Mouse (Mus musculus) stomach, embryonic 15.5 days (tissue): ENCODE results near the gene Kmt5a. TPM values are rescaled to one million over a fixed set of nuclear protein-coding genes. Genes with fewer than 3 reads are reported as not detected.
"Not testable (repeated sequence)": the region's sequence is repeated elsewhere in the genome, so short reads cannot be mapped to it uniquely, and the experiment has no call there.

Source experiments
- ATAC-seq: fragments of 200-750 bp; cut with Nextera tagmentation; 2 replicates; pipeline ENCODE4 v1.8.0; 2017; ENCODE audit warnings: low read depth, moderate number of reproducible peaks, moderate TSS enrichment; ENCODE audit not compliant: insufficient read depth, low FRiP score
- H3K27ac ChIP-seq: fragments of 300-500 bp; sonication (generic); 2 replicates; pipeline ENCODE4 v1.5.1; 2015; ENCODE audit warnings: mild to moderate bottlenecking, inconsistent platforms
- H3K27me3 ChIP-seq: fragments of 300-500 bp; sonication (generic); replicated peaks from 2 replicates; pipeline ENCODE4 v1.6.1; 2015; ENCODE audit warnings: inconsistent platforms
- H3K36me3 ChIP-seq: fragments of 300-500 bp; sonication (generic); 2 replicates; pipeline ENCODE4 v1.6.1; 2015; ENCODE audit warnings: inconsistent platforms
- H3K4me1 ChIP-seq: fragments of 300-500 bp; sonication (generic); 2 replicates; pipeline ENCODE4 v1.6.1; 2015; ENCODE audit warnings: inconsistent platforms
- H3K4me2 ChIP-seq: fragments of 300-500 bp; sonication (generic); 2 replicates; pipeline ENCODE4 v1.6.1; 2015; ENCODE audit warnings: mild to moderate bottlenecking, inconsistent platforms
- H3K4me3 ChIP-seq: fragments of 300-500 bp; sonication (generic); replicated peaks from 2 replicates; pipeline ENCODE4 v1.5.1; 2015; ENCODE audit warnings: inconsistent platforms
- H3K9ac ChIP-seq: fragments of 300-500 bp; sonication (generic); 2 replicates; pipeline ENCODE4 v1.6.1; 2015; ENCODE audit warnings: inconsistent platforms
- H3K9me3 ChIP-seq: fragments of 300-500 bp; sonication (generic); 2 replicates; pipeline ENCODE4 v1.6.1; 2016; ENCODE audit warnings: inconsistent platforms
- WGBS: fragments of 180-500 bp; shearing (Covaris S2); methylation state at CpG from one replicate; pipeline ENCODE4 v1.1.7; 2015; 5-methylcytosine and 5-hydroxymethylcytosine counted together
- polyA plus RNA-seq: library from polyadenylated mRNA; unstranded; fragments of >200 nt; fragmentation: Nextera tagmentation; extraction: Ambion mirVana; gene quantifications from 2 replicates; pipeline ENCODE4 v1.2.1, GENCODE M21; 2015

Kmt5a gene
- polyA plus RNA-seq, 1 experiment from 2014 or later, result 92.6 TPM

DNA sequence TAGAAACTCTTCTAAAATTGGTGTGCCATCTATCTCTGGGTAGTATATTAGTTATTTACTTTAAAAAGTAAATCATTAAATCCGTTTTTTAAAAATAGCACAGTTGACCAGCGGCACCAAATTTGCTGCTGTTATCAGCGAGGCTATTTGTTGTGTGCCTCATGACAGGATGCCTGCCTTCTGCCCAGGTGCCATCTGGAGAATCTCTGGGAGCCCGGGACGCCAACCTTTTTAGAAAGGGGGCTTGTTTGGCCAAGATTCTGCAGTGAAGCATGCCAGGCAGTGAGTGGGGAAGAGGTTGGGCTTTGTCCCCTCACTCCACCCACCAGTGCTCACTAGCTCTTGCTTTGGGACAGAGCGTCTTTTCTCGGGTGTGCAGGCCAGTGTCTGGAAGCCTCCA is 10.3 kb downstream of the Kmt5a start:
- Histone ChIP-seq H3K27me3 (no peaks in the 10 kb centered on the region), H3K4me2 (0 out of 2 replicates have a peak overlapping the region, but pooled peaks have one; percentile 21), H3K9ac (no peak overlapping the region), H3K9me3 (no peaks in the 10 kb centered on the region), H3K4me3 (no peak overlapping the region), H3K27ac (peak overlapping the region; percentile 81), H3K4me1 (peaks cover 52% of the 10 kb centered on the region), H3K36me3 (peaks cover 49% of the 10 kb centered on the region)
- 63% methylated on average over 7 of the region's 7 CpGs for WGBS
- ATAC-seq, result no peak

DNA sequence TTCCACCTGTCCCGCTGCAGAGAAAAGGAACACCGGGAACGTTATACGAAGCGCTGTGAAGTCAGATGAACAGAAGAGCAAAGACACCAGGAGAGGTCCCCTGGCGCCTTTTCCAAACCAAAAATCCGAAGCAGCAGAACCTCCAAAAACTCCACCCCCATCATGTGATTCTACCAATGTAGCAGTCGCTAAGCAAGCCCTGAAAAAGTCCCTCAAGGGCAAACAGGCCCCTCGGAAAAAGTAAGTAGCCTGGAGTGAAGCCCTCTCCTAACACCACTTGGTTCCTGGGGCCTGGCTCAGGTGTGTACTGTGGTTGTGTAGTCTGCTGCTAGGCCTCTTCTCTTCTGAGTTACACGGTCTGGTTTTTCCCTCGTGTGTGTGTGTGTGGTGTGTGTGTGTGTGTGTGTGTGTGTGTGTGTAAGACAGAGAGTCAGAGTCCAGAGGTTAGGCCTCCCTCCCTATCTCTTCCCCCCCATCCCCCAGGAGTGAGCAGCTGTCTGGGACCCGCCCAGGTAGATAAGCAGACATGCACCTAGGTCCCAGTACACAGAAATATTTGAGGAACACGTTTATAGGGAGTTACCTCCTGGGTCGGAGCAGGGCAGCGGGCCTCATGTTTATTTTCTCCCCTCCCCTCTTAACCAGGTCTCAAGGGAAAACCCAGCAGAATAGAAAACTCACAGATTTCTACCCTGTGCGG is 11.1 kb downstream of the Kmt5a start:
- 69% methylated on average over 16 of the region's 16 CpGs for WGBS
- no peaks in the 10 kb centered on the region for H3K27me3 ChIP-seq
- H3K4me1 ChIP-seq, result peaks cover 52% of the 10 kb centered on the region
- no peak overlapping the region for H3K9ac ChIP-seq
- 0 out of 2 replicates have a peak overlapping the region, but pooled peaks have one; percentile 21 for H3K4me2 ChIP-seq
- peaks cover 50% of the 10 kb centered on the region for H3K36me3 ChIP-seq
- H3K4me3 ChIP-seq, result no peak overlapping the region
- peak; percentile 72 for ATAC-seq
- no peaks in the 10 kb centered on the region for H3K9me3 ChIP-seq
- H3K27ac ChIP-seq, result peak overlapping the region; percentile 81

DNA sequence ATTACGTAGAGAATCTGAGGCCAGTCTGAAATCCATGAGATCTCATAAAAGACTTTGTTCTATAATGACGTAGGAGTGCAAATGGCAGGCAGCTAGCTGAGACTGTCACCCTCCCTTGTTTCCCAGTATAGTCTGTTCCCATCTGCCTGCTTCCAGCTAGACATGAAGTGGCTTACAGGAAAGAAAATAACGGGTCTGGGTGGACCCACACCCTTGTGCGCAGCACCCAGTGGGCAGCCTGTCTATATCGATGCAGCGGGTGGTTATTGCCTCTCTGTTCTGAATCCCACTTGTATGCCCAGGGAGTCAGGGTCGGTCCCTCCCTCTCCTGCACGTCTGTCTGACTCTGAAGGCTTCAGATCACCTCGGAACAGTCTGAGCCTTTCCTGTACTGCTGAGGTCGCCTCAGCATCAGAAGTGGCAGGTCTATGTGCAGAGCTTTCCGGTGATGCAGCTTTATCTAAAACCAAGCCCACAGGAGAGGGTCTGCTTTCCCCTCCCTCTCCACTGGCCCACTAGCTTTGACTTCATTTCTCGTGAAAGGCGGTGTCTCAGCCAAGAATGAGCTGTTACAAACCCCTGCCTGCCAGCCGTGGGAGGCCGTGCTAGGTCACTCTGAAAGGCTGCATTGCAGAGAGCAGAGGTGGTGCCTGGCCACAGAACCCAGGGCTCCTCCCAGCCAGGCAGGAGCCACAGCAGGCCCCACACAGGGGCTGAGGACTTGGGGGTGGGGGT is 12.9 kb downstream of the Kmt5a start:
- no peak for ATAC-seq
- 75% methylated on average over 15 of the region's 15 CpGs for WGBS
- H3K4me1 ChIP-seq, result peaks cover 38% of the 10 kb centered on the region
- H3K9me3 ChIP-seq, result no peaks in the 10 kb centered on the region
- H3K4me3 ChIP-seq, result no peak overlapping the region
- H3K9ac ChIP-seq, result no peak overlapping the region
- H3K27ac ChIP-seq, result peak overlapping the region; percentile 67
- no peak overlapping the region for H3K4me2 ChIP-seq
- no peaks in the 10 kb centered on the region for H3K27me3 ChIP-seq
- H3K36me3 ChIP-seq, result peaks cover 58% of the 10 kb centered on the region

DNA sequence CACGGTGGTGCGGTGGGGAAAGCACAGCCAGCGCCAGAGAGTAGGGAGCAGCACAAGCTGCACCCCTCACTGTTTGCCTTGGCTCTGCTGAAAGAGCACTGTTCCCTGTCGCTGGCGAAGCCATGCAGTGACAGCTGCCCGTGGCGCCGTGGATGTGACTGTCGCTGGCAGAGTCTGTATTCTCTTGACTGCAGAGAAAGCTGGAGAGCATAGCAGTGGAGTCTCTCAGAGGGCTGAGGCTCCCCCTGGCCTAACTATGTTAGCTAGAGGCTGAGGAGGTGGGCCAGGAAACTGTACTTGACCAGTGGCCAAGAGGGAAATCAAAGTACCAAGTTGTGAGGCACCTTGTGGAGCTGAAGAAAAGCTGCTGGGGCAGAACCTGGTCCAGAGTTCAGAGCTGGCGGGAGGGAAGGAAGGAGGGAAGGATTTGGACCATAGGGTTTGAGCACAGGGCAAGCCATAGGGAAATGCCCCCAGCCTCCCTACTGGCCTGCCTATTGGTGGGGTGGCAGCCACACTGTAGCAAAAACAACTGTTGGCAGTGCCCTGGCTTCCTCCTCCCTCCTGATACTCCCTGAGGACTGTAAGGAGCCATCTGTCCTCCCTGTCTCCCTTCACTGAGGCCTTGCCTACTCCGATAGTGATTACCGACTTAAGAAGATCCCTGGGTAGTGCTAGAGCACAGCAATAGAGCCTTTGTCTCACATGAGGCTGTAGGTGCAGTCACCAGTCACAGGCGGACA is 13.8 kb downstream of the Kmt5a start:
- Histone ChIP-seq H3K4me1 (peaks cover 32% of the 10 kb centered on the region), H3K27me3 (no peaks in the 10 kb centered on the region), H3K9me3 (no peaks in the 10 kb centered on the region), H3K9ac (no peak overlapping the region), H3K36me3 (peaks cover 58% of the 10 kb centered on the region), H3K27ac (peak overlapping the region; percentile 67), H3K4me2 (no peak overlapping the region), H3K4me3 (no peak overlapping the region)
- WGBS, result 83% methylated on average over 13 of the region's 13 CpGs
- no peak; the same call in 1 of the 2 replicates for ATAC-seq

DNA sequence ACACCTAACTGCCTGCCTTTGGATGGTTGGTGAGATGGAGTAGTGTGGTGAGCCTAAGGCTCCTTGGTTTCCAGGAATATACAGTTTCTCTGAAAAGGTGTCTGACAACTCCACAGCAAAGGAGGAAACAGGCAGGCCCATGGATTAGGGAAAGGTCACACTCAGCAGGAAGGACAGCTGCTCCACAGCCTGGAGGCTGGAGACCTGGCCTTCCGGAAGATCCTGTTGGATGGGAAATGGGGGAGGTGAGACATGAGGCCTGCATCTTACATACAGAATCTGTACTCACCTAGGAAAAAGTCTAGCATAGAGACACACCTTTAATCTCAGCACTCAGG is 14.3 kb downstream of the Kmt5a start:
- Histone ChIP-seq H3K9ac (no peak overlapping the region), H3K9me3 (no peaks in the 10 kb centered on the region), H3K4me3 (no peak overlapping the region), H3K4me2 (no peak overlapping the region), H3K36me3 (peaks cover 60% of the 10 kb centered on the region), H3K4me1 (peaks cover 27% of the 10 kb centered on the region), H3K27me3 (no peaks in the 10 kb centered on the region), H3K27ac (no peak overlapping the region)
- ATAC-seq, result no peak
- WGBS, result 75% methylated on average over 1 of the region's 1 CpGs

DNA sequence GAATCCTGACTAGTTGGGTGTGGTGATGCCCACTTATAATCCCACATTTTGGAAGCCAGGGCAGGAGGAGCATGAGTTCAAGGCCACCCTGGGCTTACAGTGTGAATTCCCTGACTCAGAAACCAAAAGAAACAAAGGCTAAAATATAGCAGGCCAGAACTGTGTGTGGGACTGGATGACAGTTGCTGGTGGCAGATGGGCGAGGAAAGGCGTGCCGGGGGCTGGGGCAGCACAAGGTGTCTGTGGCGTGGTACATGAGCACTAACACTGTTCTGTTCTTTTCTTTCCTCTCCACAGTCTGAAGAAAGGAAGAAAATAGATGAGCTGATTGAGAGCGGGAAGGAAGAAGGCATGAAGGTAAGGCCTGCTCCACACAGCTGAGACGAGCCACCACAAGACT is 17.0 kb downstream of the Kmt5a start:
- H3K4me1 ChIP-seq, result 0 out of 2 replicates have a peak, but pooled peaks cover 16% of the 10 kb centered on the region
- ATAC-seq, result no peak
- H3K9me3 ChIP-seq, result no peaks in the 10 kb centered on the region
- H3K27me3 ChIP-seq, result no peaks in the 10 kb centered on the region
- H3K36me3 ChIP-seq, result peaks cover 72% of the 10 kb centered on the region
- H3K4me3 ChIP-seq, result no peak overlapping the region
- 94% methylated on average over 6 of the region's 6 CpGs for WGBS
- H3K4me2 ChIP-seq, result no peak overlapping the region
- H3K27ac ChIP-seq, result no peak overlapping the region
- H3K9ac ChIP-seq, result no peak overlapping the region

DNA sequence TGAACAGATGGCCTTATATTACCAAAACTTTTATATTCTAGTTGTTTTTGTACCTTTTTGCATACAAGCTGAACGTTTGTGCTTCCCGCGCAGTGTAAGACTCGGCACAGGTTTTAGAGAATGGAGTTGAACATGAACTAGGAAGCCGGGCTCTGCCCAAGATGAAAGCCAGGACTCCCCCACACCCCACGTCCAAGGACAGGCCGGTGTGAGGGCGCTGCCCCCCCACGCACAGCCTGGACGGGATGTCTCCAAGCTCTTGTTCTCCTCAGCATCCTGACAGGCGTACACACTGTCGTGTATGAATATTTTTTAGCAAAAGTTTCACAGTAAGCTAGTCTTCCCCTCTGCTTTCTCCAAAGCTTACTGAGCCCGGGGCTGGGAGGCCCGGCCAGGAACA is 21.2 kb downstream of the Kmt5a start:
- ATAC-seq, result not testable (repeated sequence)

DNA sequence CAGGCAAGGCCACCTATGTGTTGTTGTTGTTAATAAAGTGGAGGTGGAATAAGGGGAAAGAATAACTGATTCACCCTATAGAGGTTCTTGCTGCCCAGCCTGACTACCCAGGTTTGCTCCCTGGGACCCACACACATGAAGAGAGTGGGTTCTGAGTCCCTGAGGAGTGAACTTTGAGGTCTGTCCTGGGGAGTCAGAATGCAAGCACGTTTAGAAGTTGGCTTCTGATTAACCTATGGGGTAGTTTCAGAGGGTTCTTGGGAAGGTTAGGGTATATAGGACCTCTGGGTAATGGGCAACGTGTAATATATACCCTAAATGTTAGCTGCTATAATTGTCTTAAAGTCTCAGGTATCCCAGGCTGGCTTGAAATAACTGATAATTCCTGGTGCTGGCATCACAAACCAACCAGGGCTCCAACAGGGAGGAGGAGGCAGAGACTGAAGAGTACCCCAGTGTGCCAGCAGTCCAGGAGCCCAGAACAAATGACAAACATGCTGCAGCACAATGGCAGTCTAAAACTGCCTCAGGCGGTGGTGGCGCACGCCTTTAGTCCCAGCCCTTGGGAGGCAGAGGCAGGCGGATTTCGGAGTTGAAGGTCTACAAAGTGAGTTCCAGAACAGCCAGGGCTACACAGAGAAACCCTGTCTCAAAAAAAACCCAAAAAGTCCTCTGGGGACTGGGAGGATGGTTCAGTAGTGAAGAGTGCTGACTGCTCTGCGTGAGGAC is 22.7 kb downstream of the Kmt5a start:
- Histone ChIP-seq H3K4me2 (no peak overlapping the region), H3K9me3 (no peaks in the 10 kb centered on the region), H3K27ac (no peak overlapping the region), H3K27me3 (no peaks in the 10 kb centered on the region), H3K9ac (no peak overlapping the region), H3K36me3 (peaks cover 57% of the 10 kb centered on the region), H3K4me3 (no peak overlapping the region), H3K4me1 (no peaks in the 10 kb centered on the region)
- 88% methylated on average over 8 of the region's 8 CpGs for WGBS
- no peak for ATAC-seq

More for the DNA sequence above, 21.2 kb downstream of the Kmt5a start:
- H3K9ac ChIP-seq, H3K4me2 ChIP-seq, H3K9me3 ChIP-seq, H3K27ac ChIP-seq, H3K4me1 ChIP-seq, H3K4me3 ChIP-seq, H3K27me3 ChIP-seq: not testable (repeated sequence)
- WGBS, result 86% methylated on average over 14 of the region's 14 CpGs
- H3K36me3 ChIP-seq, result peaks cover 61% of the 10 kb centered on the region

DNA sequence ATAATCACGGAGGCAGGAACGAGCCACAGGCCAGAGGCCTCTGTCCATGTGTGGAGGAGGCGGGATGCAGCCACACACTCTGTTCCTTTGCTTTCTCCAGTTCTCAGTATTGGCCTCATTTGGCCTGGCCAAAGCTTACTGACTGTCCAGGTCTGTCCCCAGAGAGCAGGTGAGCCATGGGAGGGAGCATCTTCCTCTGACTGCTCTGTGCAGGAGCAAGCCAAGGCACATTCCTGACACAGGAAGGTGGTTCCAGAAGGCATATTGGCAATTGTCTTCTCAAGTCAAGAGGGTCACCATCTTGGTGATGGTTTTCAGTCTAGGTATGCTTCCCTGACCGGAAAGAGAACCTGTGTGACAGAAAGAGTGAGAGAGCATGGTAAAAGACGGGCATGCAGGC is 23.7 kb downstream of the Kmt5a start:
- H3K4me2 ChIP-seq, result no peak overlapping the region
- no peak overlapping the region for H3K9ac ChIP-seq
- H3K36me3 ChIP-seq, result peaks cover 51% of the 10 kb centered on the region
- H3K4me3 ChIP-seq, result no peak overlapping the region
- no peaks in the 10 kb centered on the region for H3K9me3 ChIP-seq
- no peaks in the 10 kb centered on the region for H3K4me1 ChIP-seq
- 87% methylated on average over 5 of the region's 5 CpGs for WGBS
- ATAC-seq, result no peak
- H3K27ac ChIP-seq, result no peak overlapping the region
- no peaks in the 10 kb centered on the region for H3K27me3 ChIP-seq

DNA sequence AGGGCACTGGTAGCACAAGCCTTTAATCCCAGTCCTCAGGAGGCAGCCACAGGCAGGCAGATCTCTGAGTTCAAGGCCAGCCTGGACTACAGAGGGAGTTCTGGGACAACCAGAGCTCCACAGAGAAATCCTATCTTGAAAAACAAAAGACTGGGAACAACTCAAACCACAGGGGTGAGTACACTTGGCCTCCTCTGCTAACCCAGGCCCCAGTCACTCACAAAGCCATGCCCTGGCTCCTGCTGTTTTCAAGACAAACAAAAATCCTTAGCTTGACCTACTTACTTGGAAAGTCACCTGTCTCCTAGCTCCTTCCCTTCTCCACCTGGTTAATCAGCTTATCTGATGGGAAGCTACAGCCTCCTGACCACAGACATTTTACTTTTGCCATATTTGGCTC is 25.2 kb downstream of the Kmt5a start:
- Histone ChIP-seq H3K9ac (no peak overlapping the region), H3K9me3 (no peaks in the 10 kb centered on the region), H3K4me1 (no peaks in the 10 kb centered on the region), H3K36me3 (peaks cover 43% of the 10 kb centered on the region), H3K4me2 (no peak overlapping the region), H3K27me3 (no peaks in the 10 kb centered on the region), H3K27ac (no peak overlapping the region), H3K4me3 (no peak overlapping the region)
- no peak for ATAC-seq

DNA sequence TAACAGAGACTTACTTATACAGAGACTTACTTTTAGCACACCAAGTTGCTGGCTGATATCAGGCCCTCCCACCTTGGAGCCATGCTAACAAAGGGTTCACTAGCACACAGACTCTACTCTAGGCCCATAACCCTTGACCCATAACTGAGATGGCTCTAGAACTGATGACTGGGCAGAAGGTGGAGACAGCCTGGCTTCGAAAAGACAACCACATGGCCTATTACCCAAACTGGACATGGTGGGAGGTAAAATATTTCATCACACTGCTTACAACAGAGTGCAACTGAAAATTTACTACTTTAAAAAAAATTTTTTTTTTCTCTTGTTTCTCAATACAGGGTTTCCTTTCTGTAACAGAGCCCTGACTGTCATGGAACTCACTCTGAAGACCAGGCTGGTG is 28.0 kb downstream of the Kmt5a start:
- WGBS, result 90% methylated on average over 1 of the region's 1 CpGs
- Histone ChIP-seq H3K4me3 (no peak overlapping the region), H3K9me3 (no peaks in the 10 kb centered on the region), H3K4me2 (no peak overlapping the region), H3K4me1 (no peaks in the 10 kb centered on the region), H3K9ac (no peak overlapping the region), H3K27ac (no peak overlapping the region), H3K27me3 (no peaks in the 10 kb centered on the region), H3K36me3 (peaks cover 22% of the 10 kb centered on the region)
- no peak for ATAC-seq
